Mouse (Mus musculus) lung, adult 18-20 months (tissue): Measurements from ENCODE around the gene Etfbkmt.
"Not testable (repeated sequence)": the region's sequence is repeated elsewhere in the genome, so short reads cannot be mapped to it uniquely, and the experiment has no call there.

Experiments used
- DNase-seq, 2 experiments: peaks; one replicate each; pipeline ENCODE4 v3.0.0; 2022; ENCODE audit warnings: mixed read lengths in 2 of 2

Etfbkmt gene

DNA sequence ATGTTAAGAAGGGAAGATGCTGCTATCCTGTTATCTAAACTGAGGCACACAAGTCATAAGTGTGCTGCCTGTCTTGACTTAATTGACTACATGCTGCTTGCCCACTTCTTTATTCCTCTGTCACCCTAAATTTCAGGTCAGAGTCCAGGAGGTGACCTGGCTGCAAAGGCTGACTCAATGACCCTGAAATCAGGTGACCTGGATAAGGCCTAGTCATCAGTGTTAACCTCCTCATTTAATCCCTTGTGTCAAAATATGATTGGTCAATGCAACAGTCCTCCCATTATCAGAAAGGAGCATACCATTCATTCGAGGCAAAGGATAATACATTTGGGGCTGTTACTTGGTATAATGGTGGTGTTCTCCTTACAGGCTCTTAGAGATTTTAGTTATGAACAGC, at the start of gene Etfbkmt:
TSS of gene Etfbkmt (plus strand) at position 379 of the 400 bp plus-strand sequence.
- no peak for DNase-seq

DNA sequence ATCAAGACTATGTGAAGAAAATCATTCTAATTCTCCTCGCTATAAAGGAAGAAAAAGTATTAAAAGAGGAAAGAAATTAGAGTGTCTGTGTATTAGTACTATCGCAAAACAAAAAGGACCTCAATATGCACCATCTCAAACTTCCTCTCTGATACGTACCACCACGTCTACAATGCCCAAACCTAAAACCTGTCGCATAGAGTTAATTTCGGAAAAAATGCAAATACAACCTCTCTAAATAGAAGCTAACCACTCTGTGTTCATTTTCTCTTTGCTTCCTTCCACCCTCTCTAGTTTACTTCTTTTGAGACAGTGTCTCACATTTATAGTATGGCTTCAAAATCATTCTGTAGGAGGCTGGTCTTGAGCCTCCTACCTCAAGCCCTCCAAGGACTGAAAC, 47.2 kb upstream of the Etfbkmt start:
- DNase-seq, result no peak

DNA sequence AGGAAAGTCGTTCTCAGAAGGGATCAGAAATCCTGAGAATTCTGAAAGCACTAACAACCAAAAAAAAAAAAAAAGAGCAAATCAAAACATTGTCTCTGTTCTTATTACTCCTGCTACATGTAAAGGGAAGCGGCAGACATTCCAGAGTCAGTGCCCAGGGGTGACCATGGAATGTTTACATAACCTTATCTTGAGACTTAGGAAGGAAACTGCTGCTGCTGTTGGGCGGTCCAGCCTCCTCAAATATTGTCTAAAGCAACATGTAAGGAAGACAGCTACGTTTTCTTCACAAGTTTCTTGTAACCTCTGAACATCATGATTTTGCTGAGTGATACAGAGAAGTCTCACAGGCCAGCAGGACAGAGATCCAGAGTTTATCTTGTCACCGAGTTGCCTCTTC, 46.2 kb upstream of the Etfbkmt start:
- DNase-seq, result peak; percentile 51 to 67

DNA sequence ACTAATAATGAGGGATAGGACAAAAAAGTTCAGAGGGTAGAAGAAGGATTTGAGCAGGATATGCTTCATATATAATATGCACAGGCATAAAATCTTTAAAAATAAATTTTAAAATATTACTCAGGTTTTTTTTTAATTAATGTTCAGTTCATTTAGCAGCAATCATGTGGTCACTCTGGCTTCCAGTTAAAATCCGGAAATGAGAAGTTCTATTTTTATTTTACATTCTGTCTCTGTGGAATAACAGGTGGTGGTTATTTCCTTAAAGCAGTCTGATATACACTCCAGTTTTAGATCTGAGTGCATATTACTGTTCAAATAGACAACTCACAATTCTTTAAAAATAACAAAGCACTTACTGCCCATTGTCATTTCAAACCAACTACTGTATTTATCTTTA, 45.1 kb upstream of the Etfbkmt start:
- no peak for DNase-seq

DNA sequence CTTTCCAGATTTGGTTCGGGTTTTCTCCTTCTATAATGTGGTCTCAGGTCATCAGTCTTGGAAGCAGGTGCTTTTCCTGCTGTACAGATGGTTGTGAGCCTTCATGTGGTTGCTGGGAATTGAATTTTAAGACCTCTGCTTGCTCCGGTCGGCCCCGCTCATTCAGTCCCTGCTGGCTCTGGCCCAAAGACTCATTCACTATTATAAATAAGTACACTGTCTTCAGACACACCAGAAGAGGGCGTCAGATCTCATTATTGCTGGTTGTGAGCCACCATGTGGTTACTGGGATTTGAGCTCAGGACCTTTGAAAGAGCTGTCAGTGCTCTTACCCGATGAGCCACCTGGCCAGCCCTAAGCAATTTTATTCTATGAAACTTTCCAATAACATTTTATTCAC, 44.3 kb upstream of the Etfbkmt start:
- DNase-seq, result no peak

DNA sequence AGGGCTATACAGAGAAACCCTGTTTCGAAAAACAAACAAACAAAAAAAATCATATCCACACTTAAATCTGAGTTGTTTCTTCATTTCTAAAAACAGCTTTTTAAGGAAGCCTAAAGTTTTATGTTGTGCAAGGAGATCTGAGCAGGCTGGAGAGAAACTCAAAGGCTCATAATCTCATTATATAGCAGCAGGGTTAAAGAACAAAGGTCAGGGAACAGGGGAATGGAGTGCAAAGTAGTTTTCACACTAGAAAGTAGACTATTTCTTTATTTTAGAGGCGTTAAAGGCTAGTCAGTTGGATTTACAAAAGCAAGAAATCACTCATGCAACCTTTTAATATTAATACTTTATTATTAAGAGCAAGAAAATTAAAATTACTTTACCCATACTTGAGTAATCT, 43.4 kb upstream of the Etfbkmt start:
- no peak for DNase-seq

DNA sequence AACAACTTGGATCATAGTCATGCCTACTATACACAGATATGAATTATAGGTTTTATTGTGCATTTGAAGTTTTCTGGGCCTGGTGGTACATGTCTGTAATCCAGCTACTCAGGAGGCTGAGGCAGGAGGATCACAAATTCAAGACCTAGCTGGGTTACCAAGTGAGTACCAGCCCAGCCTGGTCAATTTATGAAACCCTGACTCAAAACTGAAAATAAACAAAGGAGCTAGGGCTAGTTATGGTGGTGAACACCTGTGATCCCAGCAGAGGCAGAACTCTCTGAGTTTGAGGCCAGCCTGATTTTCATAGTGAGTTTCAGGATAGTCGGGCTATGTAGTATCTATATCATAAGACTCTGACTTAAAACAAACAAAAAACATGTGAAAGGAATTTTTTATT, 42.4 kb upstream of the Etfbkmt start:
- DNase-seq, result no peak

DNA sequence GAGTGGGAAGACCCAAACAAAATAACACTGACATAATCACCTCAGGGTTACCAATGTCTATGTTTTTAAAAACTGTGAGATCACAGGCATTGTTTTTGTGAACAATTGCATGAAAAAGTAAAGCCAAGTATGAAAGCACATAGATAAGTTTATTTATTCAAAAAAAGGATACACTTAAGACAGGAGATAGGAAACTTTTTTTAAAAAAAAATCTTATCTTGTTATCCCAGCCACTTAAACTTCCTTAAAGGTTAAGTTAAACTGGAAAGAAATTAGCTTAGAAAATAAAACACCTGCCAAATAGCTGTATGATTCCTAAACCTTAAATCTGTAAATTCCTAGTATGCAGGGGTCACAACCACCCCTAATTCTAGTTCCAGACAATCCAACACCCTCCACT, 40.7 kb upstream of the Etfbkmt start:
- no peak for DNase-seq

DNA sequence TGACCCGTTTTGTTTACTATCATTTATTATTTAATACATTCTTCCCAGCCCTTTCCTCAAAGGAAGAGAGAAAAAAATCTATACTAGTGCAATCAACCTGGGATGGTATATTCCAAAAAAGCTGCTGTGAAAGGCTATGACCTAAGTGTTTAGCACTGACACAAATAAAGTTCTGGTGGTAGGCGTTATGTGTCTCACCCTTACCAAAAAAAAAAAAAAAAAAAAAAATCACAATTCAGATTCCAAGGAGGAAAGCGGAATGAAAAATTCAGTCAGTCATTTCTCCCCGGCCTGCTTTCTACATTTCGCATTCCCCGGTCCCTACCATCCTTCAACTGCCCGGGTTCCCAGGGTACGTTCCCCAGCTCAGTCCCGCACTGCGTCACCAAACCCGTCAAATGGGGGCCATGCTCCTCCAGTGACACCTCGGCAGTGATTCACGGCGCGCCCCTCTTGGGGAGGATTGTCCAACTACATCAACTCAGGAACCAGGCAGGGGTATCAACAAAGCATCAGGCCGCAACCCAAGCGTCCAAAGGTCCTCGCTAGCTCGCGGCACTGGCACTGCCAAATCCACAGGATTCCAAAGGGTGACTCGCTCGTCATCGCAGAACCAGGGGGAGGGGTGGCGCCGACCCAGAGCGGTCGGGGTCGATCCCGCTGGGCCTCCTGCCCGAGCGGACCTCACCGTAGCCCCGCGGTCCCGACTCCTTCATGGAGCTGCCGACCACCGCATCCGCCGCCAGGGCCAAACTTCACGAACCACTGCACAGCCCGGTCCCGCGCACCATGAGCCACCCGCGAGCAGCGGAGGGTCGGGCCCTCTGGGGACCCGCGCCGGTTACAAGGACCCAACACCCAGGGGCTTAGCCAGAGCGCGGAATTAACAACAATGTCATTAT, 39.2 kb upstream of the Etfbkmt start:
- DNase-seq, result peak; percentile 60 to 68

DNA sequence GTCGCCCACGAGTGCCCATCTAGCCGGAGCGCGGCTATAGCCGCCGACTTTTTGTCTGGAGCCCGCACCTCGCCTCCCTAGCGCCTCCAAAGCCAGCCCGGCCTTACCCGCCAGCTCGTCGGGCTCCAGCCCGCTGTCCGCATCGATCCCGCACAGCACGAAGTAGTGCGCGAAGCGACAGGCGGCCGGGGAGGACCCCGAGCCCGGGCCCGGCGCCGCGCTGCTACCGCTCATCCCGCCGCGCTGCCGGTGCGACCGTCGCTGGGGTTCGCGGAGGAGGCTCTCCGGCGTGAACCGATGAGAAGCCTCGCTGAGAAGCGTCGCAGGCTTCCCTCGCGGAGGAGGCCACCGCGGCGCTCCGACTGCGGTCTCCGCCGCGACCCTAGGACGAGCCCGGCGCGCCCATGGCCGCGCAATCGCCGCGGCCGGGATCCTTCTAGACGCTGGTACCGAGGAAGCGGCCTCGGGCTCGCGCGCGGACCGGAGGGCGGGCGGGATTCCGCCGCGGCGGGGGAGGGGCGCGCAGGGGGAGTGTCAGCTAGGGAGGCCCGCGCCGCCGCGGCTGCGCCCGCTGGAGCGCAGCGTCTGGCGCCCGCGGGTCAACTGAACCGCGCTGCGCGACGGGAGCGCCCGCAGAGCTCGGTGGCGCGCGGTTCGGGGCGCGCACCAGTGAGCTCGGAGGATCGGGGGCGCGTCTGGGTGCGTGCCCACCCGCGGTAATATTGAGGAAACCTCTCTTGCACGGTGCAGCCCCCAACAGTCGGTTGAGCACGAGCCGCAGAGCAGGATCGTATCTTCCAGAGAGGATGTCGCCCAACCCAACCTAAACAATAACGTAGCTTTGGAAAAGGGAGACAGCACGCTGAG, 38.3 kb upstream of the Etfbkmt start, which contains the start of gene Dennd5b:
TSS of gene Dennd5b (minus strand) at position 605 of the 867 bp plus-strand sequence.
- DNase-seq, result peak; percentile 81 to 87

DNA sequence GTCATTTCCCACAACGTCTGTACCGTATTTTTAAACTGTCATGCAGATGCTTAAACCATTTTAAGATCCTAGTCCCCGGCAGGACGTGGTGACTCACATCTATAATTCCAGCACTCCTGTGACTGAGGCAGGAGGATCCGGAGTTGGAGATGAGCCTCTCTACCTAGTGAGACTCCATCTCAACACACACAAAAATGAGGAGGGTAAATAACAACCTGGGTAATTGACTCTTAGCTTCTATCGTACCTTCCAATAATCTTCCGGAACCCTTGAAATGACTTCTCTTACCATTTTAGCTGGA, 37.8 kb upstream of the Etfbkmt start:
- no peak for DNase-seq

DNA sequence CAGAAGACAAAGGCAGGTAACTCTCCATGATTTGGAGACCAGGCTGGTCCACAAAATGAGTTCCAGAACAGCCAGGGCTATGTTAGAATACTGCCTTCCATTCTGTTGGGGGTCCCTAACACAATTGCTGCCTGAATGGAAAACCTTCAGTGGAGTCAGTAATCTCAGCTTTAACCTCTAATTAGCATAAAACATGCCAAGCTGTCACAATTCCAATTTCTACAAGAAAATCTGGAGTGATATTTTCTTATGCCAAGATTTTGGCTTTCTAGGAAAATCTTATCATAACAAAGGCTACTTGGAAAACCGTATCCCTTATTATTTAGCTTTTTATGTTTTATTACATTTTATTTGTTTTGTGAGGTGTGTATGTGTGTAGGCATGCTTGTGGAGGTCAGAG, 36.2 kb upstream of the Etfbkmt start:
- no peak for DNase-seq

DNA sequence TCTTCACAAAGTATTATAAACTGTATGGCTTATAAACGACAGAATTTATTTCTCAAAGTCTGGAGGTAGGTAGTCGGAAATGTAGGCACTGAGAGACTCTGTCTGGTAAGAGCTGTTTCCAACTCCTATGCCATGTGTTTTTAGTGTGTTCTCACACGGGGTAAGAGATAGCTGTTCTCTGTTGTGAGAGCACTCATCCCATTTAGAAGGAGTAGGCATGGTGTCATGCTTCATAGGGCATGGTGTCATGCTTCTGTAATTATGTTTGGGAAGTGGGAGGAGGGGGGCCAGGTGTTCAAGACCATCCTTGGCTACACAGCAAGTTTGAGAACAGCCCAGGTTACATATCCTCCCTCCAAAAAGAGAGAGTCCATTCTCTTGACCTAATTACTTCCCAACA, 32.0 kb upstream of the Etfbkmt start:
- no peak for DNase-seq

DNA sequence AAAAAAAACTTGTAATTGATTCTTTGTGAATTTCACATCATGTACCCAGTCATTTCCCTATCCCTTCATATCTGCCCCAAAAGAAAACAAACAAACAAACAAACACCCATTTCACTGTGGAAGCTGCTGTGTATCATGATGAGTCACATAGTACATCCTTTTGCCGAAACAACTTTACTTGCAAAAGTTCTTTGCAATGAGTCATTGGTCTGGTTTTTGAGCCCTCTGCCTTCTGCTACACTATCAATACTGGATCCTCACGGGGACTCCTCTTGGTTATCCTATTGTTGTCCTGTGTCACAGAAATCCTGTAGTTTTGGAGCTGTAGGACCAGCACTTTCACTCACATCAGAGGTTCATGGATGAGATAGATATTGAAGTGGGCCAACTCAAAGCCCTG, 30.7 kb upstream of the Etfbkmt start:
- no peak for DNase-seq

DNA sequence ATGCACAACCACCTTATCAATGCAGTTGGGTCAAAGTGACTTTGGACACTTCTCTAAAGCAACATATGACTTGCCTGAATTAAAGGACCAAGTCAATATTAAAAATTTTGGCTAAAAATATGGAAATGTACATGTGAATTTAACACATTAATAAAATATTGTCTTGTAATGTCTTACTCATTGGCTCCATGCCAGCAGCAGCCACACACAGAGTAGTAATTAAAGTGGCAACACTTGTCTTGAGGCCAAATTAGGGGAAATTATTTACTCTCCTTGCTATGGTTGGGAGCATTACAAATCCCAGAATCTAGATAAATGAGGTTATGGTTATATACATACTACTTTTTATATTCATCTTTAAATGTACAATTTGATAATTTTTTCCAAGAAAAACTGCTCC, 22.7 kb upstream of the Etfbkmt start:
- DNase-seq, result no peak

DNA sequence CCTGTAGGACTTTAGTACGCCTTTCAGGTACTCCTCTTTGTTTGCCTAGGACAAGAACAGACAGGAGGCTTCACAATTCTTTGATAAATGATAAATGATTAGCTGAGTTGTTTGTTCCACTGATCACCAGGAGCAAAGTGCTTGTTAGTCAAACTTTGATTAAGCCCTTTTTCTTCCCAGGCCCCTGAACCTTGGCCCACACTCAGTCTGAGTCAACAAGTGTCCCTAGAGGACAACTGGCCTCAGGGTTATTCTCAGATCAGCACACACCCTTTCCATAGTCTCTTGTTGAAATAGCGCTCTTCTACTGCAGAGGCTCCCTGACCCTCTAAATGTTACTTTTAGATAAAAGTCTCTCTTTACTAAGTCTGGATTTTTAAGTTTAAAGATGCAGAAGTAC, 20.7 kb upstream of the Etfbkmt start:
- DNase-seq, result no peak

DNA sequence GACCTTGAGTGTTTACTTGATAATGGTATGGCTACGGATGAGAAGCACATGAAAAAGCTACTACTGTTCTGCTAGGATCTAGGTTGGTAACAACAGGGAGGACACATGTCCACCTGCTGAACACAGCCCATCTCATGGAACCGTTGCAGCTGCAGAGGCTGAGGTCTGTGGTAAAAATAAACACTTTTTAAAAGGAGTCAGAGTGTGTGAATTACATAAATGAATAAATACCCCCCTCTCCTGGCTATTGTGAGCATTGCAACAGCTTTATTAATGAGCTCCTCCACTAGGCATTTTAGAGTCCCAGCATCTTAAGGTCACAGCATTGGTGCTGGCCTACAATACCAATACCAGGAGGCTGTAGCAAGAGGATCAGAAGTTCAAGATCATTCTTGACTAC, 19.8 kb upstream of the Etfbkmt start:
- DNase-seq, result peak in 1 of 2 experiments; percentile 58

DNA sequence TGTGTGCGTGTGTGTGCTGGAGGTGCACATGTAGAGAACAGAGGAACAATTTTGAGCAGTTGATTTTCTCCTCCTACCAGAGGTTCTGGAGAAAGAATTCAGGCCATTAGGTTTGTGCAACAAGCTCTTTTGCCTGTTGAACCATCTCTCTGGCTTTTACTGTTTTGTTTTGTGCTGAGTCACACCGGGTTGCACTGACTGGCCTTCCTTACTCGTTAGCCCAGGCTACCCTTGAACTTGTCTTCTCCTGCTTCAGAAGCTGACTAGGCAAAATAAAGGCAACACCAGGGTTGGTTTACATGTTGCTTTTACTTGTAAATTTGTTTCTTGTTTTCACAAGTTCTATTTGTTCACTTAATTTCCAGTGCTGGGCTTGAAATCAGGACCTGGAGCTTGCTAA, 16.6 kb upstream of the Etfbkmt start:
- DNase-seq, result no peak

DNA sequence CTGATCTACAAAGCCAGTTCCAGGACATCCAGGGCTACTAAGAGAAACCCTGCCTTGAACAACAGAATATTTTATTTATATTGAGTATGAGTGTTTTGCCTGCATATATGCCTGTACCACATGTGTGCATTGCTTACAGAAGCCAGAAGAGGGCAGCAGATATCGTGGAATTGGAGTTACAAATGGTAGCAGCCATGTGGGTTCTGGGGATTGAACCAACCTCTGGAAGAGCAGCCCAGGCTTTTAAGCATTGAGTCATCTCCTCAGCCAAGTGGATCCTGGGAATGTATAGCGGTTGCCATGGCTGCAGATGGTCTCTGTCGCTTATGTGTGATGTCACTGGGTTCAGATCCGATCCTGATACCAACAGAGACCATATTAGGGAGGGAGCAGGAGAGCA, 13.0 kb upstream of the Etfbkmt start:
- peak; percentile 32 to 44 for DNase-seq

DNA sequence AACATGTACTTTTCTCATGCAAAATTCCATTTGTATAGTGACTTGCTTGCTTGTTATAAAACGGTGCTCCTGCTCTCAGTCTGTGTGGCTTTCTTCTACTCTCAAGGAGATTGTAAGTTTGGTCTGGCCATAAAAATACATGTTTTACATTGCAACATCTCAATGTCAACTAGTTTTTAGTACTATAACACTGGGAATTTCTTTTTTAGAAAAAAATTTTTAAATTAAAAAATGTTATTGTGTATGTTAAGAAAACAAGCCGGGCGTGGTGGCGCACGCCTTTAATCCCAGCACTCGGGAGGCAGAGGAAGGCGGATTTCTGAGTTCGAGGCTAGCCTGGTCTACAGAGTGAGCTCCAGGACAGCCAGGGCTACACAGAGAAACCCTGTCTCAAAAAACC, 9.8 kb upstream of the Etfbkmt start, which contains the start of gene Gm10203:
TSS of gene Gm10203 (plus strand) at position 301 of the 400 bp plus-strand sequence.
- not testable (repeated sequence) for DNase-seq

DNA sequence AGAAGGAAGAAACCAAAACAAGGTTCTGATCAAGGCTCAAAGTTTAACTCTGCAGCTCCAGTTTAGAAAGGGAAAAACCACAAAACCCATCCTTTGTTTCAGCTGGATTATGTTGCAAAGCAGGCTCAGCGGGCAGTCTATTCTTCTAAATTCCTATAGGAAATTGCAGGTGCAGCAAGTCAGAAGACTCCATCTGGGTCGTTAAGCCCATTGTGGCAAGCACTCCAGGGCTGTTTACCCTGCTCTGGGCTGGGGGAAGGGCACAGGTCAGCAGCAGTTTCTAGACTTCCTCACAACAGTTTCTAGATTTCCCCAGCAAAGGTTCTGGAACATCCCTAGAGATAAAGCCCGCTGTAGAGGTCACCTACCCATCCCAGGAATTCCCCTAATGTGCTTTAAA, 8.5 kb upstream of the Etfbkmt start:
- no peak for DNase-seq

DNA sequence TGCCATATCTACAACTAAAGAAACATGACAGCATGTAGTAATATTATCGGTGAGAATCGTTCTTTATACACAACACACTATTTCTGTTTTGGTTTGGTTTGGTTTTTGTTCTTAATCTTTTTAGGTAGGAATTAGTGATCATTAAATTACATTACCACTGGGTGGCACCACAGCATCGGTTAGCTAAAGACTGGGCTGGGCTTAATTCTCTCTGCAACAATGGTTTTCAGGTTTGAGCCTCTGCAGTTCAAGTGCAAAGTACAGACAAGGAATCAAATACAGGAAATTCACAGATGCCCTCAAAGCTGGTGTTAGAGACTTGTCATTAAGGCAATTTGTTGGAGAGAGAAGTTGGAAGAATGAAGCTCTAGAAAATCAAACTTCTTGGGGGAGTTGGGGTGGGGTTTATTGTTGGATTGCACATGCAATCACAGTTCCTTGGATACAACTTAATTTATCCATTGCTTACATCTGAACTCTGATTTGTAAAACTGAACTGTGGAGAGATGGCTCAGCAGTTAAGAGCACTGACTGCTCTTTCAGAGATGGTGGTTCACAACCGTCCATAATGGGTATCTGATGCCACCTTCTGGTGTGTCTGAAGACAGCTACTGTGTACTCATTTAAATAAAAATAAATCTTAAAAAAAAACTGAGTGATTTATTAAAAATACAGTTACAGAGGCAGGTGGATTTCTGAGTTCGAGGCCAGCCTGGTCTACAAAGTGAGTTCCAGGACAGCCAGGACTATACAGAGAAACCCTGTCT, 7.2 kb upstream of the Etfbkmt start:
- peak in 1 of 2 experiments; percentile 36 for DNase-seq
